Mouse (Mus musculus): ENCODE measurements at regions not wholly inside any gene's neighbourhood (a gene's known extent, or its start where the extent isn't known, plus 50 kb on each side); places are given as distances from the start of the nearest gene placed in this dataset.

GRCm38 (mm10) chr10:14231464-14231863 lies 265.6 kb downstream of the Hivep2 start:
- DNase-seq (ENCODE audit: low read depth, low spot score): no peak

- no peak for DNase-seq (ENCODE audit: low read depth, low spot score)
Observed at GRCm38 (mm10) chr10:14217284-14217683, 251.4 kb downstream of the Hivep2 start.

GRCm38 (mm10) chr10:14216191-14216992 lies 250.5 kb downstream of the Hivep2 start:
- no peak for DNase-seq (ENCODE audit: low read depth, low spot score)

DNA sequence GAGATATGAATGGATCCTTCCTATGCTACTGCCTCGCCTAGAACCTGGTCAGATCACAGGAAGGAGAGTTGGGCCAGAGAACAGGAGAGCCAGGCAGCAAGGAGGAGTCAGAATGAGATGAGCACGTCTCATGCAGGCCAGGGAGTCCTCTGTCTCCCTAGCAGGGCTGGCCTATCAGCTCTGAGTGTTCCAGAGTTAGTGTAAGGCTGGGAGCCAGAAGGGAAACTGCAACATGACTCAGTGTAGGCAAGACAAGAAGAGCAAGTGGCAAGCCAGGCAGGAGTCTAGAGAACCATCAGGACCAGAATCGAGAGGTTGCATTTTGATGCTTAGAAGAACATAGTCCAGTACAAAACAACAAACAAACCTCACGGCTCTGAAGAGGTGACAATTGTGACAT lies 249.6 kb downstream of the Hivep2 start:
- DNase-seq (ENCODE audit: low read depth, low spot score): no peak

GRCm38 (mm10) chr10:14213536-14213935 lies 247.7 kb downstream of the Hivep2 start:
- no peak for DNase-seq (ENCODE audit: low read depth, low spot score)

DNA sequence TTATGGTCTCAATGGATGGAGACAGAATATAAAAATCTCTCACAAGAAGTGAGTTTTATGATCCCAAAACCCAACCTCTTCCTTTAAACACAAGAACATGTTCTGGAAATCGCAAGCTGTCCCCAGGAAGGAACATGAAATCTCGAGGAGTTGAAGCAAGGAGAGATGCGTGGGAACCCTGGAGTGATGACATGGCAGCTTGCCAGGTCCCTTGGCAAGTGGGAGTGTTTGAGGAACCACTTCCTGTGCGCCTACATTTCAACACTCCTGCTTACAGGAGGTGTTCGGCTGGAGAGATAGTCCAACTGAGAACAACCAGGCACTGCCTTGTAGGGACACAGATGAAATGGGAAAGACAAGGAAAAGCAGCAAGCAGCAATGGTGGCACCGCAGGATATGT lies 246.1 kb downstream of the Hivep2 start:
- no peak for DNase-seq (ENCODE audit: low read depth, low spot score)

- no peak for DNase-seq (ENCODE audit: low read depth, low spot score)
Observed at GRCm38 (mm10) chr10:14211481-14211880, 245.6 kb downstream of the Hivep2 start.

- DNase-seq (ENCODE audit: low read depth, low spot score): no peak
Observed at GRCm38 (mm10) chr10:14210445-14210844, 244.6 kb downstream of the Hivep2 start.

- DNase-seq (ENCODE audit: low read depth, low spot score): no peak
Observed at GRCm38 (mm10) chr10:14210045-14210444, 244.2 kb downstream of the Hivep2 start.

DNA sequence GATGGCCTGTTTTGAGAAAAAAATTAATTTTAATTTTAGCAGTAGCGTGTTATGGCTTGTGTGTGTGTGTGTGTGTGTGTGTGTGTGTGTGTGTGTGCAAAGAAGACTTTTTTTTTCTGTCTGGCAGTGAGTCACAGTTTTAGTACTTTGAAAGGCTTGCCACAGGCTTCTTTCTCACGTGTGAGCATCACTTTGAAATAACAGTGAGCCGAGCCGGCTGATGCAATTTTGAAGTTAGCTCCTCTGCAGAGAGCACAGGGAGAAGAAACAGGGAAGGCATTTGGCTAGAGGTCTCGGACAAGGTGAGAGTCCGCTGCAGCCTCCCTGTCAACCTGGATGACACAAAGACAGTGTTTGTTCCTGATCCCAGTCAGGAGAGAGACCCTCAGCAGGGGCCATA lies 242.3 kb downstream of the Hivep2 start:
- peak; percentile 45 for DNase-seq (ENCODE audit: low read depth, low spot score)

GRCm38 (mm10) chr10:14207616-14208015 lies 241.7 kb downstream of the Hivep2 start:
- peak; percentile 77 for DNase-seq (ENCODE audit: low read depth, low spot score)

DNA sequence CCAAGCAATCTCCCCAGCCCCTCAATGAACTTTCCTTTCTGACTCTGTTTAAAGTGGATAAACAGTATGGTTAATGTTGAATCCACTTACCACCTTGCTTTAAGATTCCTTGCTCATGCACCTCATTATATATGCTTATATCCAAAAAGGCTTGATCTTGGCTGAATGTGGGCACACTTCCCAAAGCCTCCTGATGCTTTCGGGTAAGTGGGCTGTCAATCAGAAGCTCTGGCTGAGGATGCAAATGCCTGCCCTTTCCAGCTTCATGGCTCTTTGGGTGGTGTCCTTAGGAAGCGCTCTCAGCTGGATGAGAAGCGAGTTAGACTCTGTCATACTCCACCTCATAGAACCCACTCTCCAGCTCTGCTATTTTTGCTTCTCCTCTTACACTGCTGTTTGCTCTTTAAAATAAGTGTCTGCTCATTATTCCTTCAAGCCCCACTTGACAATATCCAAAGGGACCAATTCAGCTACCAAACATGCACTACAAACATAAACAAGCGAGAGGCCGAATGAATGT lies 241.2 kb downstream of the Hivep2 start:
- no peak for DNase-seq (ENCODE audit: low read depth, low spot score)

Measured in CD4-positive helper T cell, adult 2 months (primary cell).